Mouse (Mus musculus): ENCODE data around the gene Mt1. TPM values are rescaled to one million over a fixed set of nuclear protein-coding genes. Genes with fewer than 3 reads are reported as not detected.

Mt1 gene
- 1,287 and 1,359 TPM in 2 replicates for polyA plus RNA-seq (2015; fragmentation: Nextera tagmentation; extraction: Ambion mirVana)

DNA sequence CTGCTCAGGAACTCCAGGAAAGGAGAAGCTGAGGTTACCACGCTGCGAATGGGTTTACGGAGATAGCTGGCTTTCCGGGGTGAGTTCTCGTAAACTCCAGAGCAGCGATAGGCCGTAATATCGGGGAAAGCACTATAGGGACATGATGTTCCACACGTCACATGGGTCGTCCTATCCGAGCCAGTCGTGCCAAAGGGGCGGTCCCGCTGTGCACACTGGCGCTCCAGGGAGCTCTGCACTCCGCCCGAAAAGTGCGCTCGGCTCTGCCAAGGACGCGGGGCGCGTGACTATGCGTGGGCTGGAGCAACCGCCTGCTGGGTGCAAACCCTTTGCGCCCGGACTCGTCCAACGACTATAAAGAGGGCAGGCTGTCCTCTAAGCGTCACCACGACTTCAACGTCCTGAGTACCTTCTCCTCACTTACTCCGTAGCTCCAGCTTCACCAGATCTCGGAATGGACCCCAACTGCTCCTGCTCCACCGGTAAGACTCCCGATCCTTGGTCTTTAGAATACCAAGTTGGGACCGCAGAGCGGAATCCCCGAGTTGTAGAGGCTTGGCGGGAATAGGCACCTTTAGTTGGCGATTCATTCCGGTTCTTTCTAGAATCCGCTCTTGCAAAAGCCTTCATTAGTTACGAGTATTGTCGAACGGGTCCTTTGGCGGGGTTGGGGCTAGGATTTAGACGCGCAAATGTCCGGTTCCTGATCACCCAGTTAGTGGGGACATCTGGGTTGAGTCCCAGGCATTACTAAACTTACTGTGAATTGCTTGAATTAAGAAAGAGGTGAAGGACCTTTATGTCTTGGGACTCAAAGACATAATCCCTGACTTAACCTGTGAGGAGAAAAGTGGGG lies at the start of gene Mt1:
Gene Mt1, plus strand, starts transcription at position 226 of the 856 bp plus-strand sequence.

DNA sequence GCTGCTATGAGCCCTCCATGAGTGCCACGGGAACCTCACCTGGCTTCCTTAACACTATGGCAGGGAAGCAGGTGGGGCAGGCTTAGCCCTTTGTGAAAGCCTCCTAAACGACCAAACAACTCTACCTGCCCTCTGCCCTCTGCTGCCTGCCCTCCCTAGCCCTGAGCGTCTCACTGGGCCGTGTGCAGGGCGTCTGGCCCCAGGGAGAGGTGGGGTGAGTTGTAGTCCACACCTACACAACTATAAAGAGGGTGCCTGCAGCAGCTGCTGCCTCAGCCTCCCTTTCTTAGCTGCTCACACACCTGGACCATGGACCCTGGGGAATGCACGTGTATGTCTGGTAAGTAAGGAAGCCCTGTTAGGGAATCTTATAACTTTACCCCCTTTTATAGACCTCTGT lies 41.9 kb upstream of the Mt1 start, which contains the start of gene Mt4:
Gene Mt4, plus strand, starts transcription at position 265 of the 400 bp plus-strand sequence.

DNA sequence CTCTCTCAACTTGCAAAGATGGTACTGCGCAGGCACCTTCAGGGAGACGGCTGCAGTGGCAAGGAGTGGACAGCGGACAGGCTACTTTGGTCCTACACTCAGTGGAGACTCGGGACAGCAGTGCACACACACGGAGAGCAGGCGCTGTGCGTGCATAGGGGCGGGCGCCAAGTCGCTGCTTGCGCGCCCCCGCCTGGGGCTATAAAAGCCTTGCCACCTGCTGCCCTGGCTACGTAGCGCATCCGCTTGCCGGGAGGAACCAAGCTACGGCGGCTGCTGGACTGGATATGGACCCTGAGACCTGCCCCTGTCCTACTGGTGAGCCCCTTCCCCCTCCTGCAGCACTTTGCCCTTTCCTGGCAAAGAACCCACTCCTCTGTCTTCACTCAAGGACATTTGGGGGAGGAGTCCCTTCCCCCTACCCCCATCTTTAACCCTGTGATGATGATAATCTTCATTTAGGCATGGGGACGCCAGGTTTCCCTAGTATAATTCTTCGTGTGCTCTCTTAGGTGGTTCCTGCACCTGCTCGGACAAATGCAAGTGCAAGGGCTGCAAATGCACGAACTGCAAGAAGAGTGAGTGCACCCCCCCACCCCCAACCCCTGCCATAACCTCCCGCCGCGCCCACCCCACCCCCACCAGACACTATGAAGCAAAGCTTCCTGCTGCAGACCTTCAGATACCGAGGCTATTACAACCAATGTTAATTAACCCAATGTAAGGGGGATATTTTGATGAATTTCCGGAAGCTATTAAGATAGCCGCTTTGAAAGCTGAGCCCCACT lies 26.2 kb upstream of the Mt1 start, which contains the start of gene Mt3:
Gene Mt3, plus strand, starts transcription at position 95 of the 788 bp plus-strand sequence.

DNA sequence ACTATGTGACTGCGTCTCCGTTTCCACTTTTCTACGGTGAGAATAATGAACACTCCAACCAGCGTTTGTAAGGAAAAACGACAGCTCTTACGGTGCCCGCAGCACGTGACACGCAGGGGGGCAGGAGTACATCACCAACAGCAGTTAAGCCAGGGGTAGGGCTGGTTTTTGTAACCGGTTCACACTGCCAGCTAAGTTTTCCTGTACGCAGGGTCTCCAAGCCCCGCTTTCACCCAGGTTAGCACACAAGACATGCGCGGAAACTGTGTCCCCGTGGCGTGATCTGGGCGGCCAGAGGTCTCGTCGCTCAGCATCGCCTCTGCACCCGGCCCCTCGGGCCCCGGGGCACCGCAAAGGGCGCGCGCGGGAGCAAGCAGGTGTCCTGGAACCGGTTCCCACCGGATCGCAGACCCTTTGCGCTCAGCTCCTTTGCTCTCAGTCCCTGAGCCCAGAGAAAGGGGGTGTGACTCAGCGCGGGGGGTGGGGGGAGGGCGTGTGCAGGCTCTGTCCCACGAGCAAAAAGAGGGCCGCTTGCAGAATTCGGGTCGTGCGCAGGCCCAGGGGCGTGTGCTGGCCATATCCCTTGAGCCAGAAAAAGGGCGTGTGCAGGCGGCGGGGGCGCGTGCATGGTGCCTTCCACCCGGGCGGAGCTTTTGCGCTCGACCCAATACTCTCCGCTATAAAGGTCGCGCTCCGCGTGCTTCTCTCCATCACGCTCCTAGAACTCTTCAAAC lies 6.6 kb upstream of the Mt1 start, which contains the start of gene Mt2:
Gene Mt2, plus strand, starts transcription at position 590 of the 734 bp plus-strand sequence.

DNA sequence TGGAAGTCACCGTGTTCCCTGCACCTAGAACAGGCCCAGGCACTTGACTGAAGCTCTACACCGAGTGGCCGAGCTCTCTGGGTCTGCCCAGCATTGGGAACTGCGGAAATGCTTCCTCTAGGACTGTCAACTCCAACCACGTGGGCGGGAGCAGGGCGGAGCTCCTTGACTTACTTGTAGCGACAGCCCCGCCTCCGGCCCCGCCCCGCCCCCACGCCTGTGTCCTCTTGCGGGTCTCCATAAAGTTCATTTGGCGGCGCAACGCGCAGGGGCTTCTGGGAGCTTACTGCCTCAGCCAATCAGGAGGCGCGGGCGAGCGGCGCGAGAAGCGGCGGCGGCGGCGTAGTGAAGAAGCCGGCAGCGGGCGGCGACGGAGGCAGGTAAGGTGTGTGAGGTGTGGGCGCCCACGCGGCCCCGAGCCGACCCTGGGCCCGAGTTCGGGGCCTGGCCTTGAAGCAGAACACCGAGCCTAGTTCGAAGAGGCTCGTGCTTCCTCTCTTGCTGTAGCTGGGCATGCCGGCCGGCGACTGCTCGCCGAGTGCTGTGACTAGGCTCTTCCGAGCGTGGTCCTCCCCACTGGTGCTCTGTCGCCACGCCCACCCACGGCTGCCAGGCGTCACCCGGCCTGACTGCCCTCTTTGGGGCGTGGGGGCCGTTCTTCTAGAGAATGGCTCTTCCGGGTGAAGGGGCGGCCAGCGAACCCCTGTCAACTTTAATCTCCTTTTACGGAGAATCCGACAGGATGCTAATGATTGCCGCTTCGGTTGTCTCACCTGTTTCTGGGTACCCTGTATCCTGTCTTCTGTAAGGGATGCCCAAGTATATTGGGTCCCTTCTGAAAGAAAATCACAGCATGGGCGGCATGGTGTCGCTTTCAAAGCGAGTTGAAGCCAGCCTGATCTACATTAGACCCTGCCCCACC lies 35.6 kb downstream of the Mt1 start, which contains the start of gene Nup93:
Gene Nup93, plus strand, starts transcription at position 313 of the 922 bp plus-strand sequence.

Other genes starting within 250 kb of the Mt1 start
- gene Amfr, start 166.2 kb upstream of the Mt1 start, polyA plus RNA-seq (2015; fragmentation: Nextera tagmentation; extraction: Ambion mirVana), result 53.0 and 54.5 TPM in 2 replicates
- gene Nudt21, start 142.1 kb upstream of the Mt1 start, polyA plus RNA-seq (2015; fragmentation: Nextera tagmentation; extraction: Ambion mirVana), result 121 and 132 TPM in 2 replicates
- gene Ogfod1, start 141.9 kb upstream of the Mt1 start, polyA plus RNA-seq (2015; fragmentation: Nextera tagmentation; extraction: Ambion mirVana), result 4.4 and 5.3 TPM in 2 replicates
- gene Bbs2, start 80.2 kb upstream of the Mt1 start, polyA plus RNA-seq (2015; fragmentation: Nextera tagmentation; extraction: Ambion mirVana), result 3.9 and 4.2 TPM in 2 replicates
- not detected in 2 replicates for gene Mt4, start 41.9 kb upstream of the Mt1 start, polyA plus RNA-seq (2015; fragmentation: Nextera tagmentation; extraction: Ambion mirVana)
- not detected in 2 replicates for gene Mt3, start 26.5 kb upstream of the Mt1 start, polyA plus RNA-seq (2015; fragmentation: Nextera tagmentation; extraction: Ambion mirVana)
- gene Mt2, start 6.4 kb upstream of the Mt1 start, polyA plus RNA-seq (2015; fragmentation: Nextera tagmentation; extraction: Ambion mirVana), result 608 and 654 TPM in 2 replicates
- 41.0 and 42.6 TPM in 2 replicates for gene Nup93, start 35.5 kb downstream of the Mt1 start, polyA plus RNA-seq (2015; fragmentation: Nextera tagmentation; extraction: Ambion mirVana)
- gene Slc12a3, start 150.1 kb downstream of the Mt1 start, polyA plus RNA-seq (2015; fragmentation: Nextera tagmentation; extraction: Ambion mirVana), result 0.90 and 0.93 TPM in 2 replicates
- gene Herpud1, start 207.4 kb downstream of the Mt1 start, polyA plus RNA-seq (2015; fragmentation: Nextera tagmentation; extraction: Ambion mirVana), result 54.8 and 59.1 TPM in 2 replicates